Mouse (Mus musculus): ENCODE measurements around the gene Trpc3. TPM values are rescaled to one million over a fixed set of nuclear protein-coding genes. Genes with fewer than 3 reads are reported as not detected.

The Trpc3 gene
- polyA plus RNA-seq, 1 experiment from 2014 or later, result 7.6 TPM

DNA sequence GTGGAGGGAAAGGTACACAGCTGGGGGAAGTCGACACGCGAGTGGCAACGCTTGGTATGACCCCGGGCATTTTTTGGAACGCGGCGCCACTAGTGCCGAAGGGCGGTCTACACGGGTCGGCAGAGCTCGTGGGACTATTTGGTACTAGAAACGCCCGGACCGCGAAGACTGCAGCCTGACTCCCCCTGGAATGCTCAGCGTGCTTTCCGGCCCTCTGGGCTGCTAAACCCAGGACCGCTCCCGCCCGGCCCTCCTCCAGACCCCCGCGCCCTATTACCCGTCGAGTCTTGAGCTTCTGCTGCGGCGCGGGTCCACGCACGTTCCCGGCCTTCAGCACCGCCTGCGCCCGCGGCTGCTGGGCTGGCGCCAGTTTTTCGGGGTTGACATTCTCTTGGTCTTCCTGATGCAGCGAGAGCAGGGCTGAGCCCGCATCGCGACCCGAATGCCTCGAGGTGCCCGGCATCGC, 118.6 kb downstream of the Trpc3 start:
- no peak; the same call in none of the 2 replicates for ATAC-seq (ENCODE audit: low FRiP score)
- Histone ChIP-seq H3K9ac (peak overlapping the region; percentile 72), H3K27me3 (no peaks in the 10 kb centered on the region), H3K4me1 (replicated peaks) (peaks cover 22% of the 10 kb centered on the region), H3K4me2 (peak overlapping the region; percentile 100), H3K27ac (peak overlapping the region; percentile 40; the same call in 1 of the 2 replicates), H3K4me3 (peak overlapping the region; percentile 57), H3K9me3 (no peaks in the 10 kb centered on the region), H3K36me3 (peaks cover 31% of the 10 kb centered on the region)
- under 1% methylated on average over 46 of the region's 46 CpGs for WGBS

Other genes with a start within 250 kb of the Trpc3 start
- 85.5 and 88.8 TPM in 2 replicates for gene Anxa5, start 214.3 kb downstream of the Trpc3 start, polyA plus RNA-seq (2015; fragmentation: Nextera tagmentation; extraction: Ambion mirVana)
- gene 1810062G17Rik, start 214.2 kb downstream of the Trpc3 start, polyA plus RNA-seq (2015; fragmentation: Nextera tagmentation; extraction: Ambion mirVana), result 0.30 TPM in 1 of 2 replicates, not detected in the other
- gene Gm11549, start 168.4 kb downstream of the Trpc3 start, polyA plus RNA-seq (2015; fragmentation: Nextera tagmentation; extraction: Ambion mirVana), result 0.38 and 0.53 TPM in 2 replicates
- gene Exosc9, start 137.6 kb downstream of the Trpc3 start, polyA plus RNA-seq (2015; fragmentation: Nextera tagmentation; extraction: Ambion mirVana), result 84.8 and 88.7 TPM in 2 replicates
- 44.0 TPM in 2 replicates for gene Ccna2, start 118.0 kb downstream of the Trpc3 start, polyA plus RNA-seq (2015; fragmentation: Nextera tagmentation; extraction: Ambion mirVana)
- gene Bbs7, start 76.7 kb downstream of the Trpc3 start, polyA plus RNA-seq (2015; fragmentation: Nextera tagmentation; extraction: Ambion mirVana), result 21.7 and 22.8 TPM in 2 replicates
- gene 4932438A13Rik, start 172.9 kb upstream of the Trpc3 start, polyA plus RNA-seq (2015; fragmentation: Nextera tagmentation; extraction: Ambion mirVana), result 62.9 and 66.7 TPM in 2 replicates

Data from hindbrain, embryonic 13.5 days (tissue).